Mouse (Mus musculus) thymus, postnatal 10 days (tissue): ENCODE data around the gene Ap2b1.
"Not testable (repeated sequence)": the region's sequence is repeated elsewhere in the genome, so short reads cannot be mapped to it uniquely, and the experiment has no call there.

Experiments used
- DNase-seq, 2 experiments: peaks; one replicate each; pipeline ENCODE4 v3.0.0; 2021; ENCODE audit warnings: low spot score in 2 of 2

Gene Ap2b1

DNA sequence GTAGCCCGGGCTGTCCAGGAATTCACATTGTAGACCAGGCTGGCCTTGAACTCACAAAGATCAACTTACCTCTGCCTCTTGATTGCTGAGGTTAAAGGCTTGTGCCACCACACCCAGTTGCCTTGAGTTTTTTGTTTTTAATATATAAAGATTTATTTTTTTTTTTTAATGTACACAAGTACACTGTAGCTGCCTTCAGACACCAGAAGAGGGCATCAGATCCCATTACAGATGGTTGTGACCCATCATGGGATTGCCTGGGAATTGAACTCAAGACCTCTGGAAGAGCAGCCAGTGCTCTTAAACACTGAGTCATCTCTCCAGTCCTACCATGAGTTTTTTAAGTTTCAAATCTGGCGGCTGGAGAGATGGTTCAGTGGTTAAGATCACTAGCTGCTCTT is 2.6 kb downstream of the Ap2b1 start:
- DNase-seq = no peak

DNA sequence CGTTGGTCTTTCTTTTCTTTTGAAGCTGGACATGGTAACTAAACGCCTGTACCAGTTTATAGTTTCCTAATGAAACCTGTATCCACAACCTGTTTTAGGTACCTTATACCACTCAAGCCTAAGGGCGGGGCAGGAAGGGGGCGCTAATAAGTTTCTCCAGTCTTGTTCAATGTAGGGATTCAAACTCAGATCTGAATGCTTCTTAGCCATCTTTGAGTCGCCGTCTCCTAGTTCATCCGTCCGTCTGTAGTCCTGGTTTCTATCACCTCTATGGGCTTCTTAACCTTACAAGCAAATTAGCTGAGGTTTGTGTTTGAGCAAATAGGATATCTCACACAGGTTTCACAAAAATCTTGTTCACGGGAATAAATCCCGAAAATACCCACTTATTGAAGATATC is 3.3 kb downstream of the Ap2b1 start:
- peak; percentile 29 to 47 for DNase-seq

DNA sequence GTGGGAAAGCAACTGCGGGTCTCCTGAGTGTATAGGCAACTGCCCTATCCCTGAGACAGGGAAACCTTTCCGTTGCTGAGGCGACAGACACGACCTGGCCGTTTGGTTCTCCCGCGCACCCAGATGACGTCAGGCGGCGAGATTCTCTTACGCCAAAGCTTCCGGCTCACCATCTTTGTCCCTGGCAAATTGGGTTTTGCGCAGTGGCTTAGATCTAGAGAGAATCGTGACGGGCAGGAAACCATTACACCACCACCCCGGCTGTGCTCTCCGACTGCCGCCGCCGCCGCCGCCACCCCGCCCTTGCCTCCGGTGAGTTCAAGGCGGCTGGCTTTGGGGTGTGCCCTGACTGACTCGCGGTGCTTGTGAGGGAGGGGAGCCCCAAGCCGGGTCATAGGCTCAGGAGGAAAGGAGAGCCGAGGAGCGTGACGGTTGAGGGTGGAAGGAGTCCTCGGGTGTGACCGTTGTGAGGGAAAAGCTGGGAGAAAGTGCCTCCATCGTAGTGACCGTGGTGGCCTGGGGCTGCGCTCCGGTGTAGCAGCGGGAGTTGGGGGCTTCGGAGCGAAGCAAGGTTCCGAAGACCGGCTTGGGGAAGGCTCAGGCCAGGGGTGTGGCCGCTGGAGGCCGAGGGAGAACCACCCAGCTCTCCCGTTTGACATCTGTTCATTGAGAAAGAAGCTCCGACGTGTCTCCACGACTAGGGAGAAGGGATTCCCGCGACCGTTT is 3.9 kb downstream of the Ap2b1 start, which contains the start of gene Pex12:
Gene Pex12, minus strand, starts transcription at position 61 of the 726 bp plus-strand sequence.
- DNase-seq = peak; percentile 94 to 96

DNA sequence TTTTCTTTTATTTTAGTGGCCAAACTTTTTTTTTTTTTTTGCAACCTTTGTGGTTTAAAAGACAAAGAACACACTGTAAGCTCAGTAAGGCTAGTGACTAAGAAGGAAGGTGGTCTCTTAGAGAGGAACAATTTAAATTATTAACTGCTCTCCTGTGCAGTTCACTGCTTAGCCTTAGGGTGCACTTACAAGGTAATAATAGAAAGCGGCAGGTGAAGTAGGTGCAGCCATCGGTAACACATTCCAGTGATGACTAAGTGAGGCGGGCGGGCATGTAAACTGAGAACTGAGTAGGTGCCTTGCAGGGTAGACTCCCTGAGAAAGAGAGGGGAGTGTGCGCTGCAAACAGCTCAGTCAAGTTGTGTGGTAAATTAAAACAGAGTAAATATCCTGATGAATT is 4.9 kb downstream of the Ap2b1 start:
- no peak for DNase-seq

DNA sequence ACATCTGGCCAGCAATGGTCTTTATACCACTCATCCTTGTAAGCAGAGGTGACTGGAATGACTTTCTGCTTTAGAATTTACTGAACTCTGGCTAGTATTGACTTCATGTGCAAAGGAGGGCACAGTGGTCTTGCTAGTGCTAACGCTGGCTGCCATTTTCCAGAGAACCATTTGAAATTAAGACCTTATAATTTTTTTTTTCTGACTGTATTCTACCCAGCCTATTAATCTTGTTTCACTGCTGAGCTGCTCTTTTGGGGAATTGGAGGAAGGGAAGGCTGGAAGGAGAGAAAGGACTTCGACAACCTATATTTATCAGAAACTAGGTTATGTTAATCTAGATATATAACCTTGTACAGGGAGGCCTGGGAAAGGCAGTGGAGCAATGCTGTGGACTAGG is 5.7 kb downstream of the Ap2b1 start:
- DNase-seq = no peak

DNA sequence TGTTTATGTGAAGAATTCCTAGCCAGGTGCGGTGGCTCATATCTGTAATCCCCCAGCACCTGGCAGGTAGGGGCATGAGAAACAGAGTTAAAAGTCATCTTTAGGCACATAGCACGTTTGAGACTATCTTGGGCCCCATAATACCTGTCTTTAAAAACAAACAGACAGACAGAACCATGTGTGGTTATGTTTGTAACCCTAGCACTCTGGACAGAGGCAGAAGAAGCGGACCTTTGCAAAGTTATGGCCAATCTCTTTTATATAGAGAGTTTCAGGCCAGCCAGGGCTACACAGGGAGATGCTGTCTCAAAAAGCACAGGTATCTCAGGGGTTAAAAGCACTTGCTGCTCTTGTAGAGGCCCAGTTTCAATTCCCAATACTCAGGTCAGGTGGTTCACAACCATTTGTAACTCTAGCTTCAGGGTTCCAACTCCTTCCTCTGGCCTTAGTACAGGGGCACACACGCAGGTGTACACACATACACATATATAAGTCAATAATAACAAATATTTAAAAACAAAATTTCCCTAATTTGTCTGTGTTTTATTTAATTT is 8.0 kb downstream of the Ap2b1 start:
- DNase-seq = no peak

DNA sequence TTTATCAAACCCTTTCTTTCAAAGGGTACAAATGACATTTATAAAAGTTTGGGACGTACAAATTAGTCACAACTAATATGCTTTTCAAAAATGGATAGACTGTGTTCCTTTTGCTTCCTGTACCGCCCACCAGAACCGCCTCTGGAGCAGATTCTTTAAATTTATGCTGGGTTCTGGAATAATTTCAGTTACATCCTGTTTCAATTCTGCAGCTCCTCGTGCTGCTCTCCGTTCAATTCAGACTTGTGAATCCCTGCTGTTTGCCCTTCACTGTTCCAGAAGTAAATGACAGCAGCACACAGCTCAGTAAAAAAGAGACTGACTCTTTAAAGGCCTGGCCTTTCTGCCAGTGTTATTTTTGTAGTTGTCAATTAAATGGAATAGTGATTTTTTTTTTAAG is 13.6 kb downstream of the Ap2b1 start:
- no peak for DNase-seq

DNA sequence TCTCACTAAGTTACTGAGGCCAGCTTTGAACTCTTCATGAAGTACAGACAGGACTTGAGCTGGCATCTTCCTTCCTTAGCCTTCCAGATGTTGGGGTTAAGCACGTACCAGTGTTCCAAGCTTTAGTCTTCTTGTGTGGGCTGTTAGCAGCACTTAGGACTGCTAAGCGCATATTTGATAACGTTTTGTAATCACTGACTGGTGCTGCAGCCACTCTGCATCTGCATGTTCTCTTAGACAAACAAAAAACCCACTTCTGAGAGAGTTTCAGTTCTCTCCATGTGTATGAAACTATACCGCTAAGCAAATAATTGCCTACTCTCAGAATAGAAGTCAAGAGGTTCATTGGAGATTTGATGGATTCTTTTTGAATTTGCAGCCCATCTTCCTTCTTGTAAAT is 20.2 kb downstream of the Ap2b1 start:
- DNase-seq = no peak

DNA sequence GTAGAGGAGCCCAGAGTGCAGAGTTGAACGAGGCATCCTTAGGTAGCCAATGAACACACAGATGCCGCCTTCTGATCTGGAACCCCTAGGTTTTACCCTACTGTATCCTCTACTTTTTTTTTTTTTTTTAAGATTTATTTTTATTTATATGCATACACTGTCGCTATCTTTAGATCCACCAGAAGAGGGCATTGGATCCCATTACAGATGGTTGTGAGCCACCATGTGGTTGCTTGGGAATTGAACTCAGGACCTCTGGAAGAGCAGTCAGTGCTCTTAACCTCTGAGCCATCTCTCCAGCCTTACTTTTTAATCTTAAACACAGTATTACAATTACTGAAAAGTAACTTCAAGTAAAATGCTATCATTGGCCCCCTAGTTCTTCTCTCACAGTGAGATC is 27.9 kb downstream of the Ap2b1 start:
- DNase-seq = not testable (repeated sequence)

DNA sequence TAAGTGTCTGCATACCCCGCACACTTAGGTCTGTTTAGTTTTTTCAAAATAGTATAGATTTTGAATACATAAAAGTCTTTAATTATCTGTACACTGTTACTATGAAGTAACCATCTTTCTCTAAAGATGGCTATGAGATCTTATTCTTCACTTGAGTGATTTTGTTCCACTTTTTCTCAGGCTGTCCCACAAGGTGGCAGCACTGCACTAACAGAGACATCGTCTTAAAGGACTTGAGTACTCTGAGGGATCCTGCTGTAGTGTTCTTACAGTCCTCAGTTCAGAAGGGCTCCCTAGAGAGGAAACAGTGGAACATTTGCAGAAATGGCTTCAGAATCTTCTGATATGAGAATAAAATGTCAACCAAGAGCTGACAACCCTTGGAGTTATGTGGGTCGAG is 28.6 kb downstream of the Ap2b1 start:
- DNase-seq = peak; percentile 13 to 51

DNA sequence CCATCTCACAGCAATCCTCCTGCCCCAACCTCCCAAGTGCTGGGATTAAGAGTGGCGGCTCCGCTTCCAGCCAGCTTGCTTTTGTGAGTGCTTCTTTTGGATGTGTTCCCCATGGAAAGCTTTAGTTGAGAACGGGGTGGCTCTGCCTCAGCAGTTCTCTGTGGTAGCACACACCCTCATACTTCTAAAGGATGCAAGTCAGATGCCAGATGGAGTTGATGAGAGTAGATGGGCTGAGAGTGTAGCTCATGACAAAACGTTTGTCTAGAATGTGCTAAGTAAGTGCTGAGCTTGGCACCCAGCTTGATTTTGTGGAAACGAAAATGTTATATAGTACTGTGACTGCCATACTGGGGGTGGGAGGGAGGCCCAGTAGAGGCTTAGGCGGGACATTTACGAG is 37.0 kb downstream of the Ap2b1 start:
- no peak for DNase-seq

DNA sequence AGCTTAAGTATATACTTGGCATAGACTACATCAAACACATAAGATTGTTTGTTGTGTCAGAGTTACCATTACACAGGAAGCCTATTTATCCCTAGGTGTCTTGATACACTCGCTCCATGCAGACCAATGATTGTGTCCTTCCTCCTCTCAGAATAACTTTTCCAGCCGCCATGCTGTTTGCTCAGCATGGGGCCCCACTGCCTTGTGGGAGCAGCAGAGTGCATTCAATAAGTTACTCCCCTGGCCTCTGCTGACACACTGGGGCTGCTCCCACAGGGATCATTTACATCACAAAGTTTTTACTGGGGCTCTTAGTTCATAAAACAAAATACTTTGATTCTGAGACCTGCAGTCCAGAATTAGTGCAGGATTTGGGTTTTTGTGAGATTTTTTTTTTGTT is 40.9 kb downstream of the Ap2b1 start:
- DNase-seq = no peak

DNA sequence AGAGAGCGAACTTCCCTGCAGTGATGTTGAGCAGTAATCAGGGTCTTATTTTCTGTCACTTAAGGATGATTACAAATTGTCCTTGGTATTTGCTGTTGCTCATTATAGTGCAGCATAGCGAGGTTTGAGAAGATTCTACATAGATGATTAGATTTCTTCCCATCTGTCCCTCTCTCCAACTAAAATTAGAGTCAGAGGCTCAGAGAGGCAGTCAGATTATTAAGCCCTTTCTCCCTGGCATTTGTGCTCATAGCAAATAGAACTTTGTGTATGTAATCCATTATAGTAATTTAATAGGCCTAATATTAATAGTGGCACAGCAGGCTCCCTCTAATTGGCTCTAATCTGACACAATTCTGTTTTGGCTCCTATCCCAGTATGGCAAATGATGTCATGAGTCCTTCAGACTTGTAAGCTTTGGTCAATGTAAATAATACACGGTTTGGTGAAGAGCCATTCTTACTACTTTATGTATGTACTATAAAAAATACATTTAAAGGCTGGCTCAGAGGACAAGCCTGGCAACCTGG is 43.0 kb downstream of the Ap2b1 start:
- no peak for DNase-seq

DNA sequence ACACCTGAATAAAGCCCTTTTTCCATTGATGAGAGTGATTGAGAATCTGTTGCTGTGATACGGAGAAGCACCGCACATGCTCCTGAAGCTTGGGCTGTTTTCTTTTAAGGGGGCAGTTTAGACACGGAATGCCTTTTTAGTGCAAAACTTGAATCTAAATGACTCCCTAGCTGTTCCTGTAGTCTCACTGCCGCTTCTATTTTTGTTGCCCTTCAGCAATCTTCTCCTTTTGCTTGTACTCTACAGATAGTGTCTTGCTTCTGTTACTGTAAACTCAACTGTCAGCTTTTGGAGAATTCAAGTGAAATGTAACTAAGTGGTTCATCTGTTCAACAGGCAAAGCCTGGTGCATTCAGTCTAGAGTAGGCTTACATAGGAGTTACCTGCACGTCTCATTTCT is 56.6 kb downstream of the Ap2b1 start:
- no peak for DNase-seq

DNA sequence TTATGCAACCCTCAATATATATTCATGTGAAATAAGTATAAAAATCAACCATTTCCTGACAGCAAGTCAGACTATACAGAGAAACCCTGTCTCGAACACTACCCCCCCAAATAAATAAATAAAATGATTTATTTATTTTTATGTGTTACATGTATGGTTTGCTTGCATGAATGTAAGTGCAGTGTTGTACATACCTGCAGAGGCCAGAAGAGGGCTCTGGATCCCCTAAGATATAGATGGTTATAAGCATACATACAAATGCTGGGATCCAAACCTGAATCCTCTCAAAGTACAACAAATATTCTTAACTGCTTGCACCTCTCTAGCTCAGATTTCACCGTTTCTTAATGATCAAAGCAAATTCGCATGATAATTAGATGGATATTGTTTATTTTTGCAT is 58.6 kb downstream of the Ap2b1 start:
- DNase-seq = peak in 1 of 2 experiments; percentile 11

DNA sequence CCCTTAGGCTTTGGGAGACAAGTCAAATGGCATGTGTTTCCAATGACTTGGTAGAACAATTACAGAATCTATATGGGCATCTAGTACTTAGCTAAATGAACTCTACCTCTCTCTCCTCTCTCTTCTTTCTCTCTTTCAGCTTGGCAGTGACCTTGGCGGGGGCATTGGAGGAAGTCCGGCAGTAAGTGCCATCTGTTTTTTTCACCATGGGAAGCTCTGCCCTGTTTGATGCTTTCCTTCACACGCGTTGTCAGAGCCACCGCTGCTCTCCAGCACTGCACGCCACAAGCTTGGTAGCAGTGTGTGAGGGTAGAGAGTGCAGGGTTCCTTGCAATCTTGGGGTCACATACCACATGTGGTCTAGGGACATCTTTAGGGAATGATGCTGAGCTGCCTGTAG is 65.8 kb downstream of the Ap2b1 start:
- no peak for DNase-seq

DNA sequence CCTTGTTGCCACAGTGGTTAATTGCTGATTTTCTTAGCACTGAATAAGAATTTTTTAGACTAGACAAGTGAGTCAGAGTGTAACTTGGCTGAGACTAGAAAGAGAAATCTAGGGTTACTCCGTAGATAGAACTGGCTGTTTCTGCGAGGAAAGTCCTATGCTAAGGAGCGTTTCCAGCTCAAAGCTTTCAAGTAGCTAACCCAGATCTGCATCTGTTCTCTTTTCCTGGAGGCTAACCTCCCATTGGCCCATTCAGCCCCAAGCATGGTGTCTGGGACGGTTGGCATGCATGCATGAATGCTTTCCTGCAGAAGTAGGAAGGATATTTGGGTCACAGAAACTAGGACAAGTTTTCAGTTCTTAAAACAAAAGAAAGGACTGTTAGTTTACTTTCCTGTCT is 72.4 kb downstream of the Ap2b1 start:
- DNase-seq = no peak

DNA sequence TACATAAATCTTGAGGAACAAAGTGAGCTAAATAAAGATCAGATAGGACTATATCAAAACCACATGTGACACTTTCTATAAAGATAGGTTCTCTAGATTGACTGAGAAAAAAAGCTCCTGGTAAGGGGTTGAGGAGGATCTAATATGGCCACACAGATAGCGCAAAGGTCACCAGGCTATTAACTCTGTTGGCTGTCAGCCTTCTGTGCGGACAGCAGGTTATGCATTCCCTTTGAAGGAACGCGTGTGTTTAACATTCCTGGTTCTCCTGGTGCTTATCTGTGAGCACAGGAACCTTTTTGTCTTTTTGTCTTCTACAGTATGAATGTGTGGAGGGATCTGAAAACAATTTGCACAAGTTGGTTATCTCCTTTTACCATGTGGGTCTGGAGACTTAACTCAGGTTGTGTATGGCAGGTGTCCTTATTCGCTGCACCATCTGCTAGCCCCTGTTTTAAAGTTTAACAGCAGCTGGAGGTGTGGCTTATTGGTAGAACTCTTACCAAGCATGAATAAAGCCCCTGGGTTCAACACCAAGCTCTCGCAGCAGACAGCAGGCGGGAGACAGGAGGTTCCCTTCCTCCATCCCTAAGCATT is 81.0 kb downstream of the Ap2b1 start:
- DNase-seq = no peak

DNA sequence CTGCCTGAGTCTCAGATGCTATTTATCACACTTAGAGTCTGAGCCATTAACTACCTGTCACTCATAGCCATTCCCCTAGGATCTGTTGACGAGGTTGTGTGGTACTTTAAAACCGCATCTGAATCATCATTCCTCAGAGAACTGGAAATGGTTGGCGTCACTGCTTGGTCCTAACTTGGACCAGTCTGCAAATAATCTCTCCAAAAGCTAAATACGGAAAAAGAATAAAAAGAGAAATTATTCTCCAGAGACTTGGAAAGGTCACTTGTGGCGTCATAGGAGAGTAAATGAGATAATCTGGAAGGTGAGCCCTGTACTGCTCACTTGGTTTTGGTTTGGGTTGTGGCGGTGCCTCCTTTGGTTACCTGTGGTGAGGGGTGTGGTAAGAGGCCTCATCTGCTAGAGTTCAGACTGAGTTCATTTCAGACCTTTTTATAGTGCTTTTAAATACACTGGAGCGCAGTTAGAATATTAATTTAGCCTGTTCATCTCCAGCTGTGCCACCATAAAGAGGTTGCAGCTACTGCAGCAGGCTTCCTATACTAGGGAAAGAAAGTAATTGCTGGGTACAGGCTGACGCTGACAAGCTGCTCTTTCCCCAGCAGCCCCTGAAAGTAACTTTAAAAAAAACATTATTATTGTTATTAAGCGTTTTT is 84.2 kb downstream of the Ap2b1 start:
- no peak for DNase-seq

DNA sequence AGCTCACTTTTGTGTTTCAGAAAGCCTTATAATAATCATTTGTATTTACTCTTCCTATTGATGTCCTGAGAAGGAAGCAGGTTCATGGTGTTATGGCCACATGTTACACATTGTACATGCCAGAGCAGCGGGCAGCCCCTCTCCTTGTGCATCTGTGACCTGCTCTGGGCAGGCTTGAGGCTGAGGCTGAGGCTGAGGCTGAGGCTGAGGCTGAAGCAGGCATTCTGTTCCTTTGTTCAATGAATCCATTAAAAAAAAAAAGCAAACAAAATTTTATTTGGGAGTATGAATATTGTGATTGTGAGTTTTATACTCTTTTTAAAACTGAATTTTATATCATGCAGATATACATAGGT is 84.7 kb downstream of the Ap2b1 start:
- DNase-seq = no peak

DNA sequence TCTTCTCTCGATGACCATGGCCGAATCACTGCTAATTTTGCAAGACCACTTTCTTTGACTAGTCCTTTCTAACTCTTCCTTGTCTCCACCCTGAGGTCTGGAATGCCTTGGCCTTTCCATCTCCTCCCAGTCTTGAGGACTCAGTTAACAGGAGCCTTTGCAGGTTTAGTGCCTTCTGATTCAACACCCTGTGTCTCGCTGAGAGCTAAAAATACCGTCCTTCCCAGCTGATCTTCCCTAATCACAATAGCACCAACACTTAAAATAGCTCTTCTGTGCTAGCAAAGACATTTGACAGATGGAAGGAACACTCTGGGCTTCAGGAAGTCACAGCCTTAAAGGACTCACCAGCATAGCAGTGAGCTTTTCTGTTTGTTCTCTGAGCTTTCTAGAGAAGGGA is 94.2 kb downstream of the Ap2b1 start:
- no peak for DNase-seq

DNA sequence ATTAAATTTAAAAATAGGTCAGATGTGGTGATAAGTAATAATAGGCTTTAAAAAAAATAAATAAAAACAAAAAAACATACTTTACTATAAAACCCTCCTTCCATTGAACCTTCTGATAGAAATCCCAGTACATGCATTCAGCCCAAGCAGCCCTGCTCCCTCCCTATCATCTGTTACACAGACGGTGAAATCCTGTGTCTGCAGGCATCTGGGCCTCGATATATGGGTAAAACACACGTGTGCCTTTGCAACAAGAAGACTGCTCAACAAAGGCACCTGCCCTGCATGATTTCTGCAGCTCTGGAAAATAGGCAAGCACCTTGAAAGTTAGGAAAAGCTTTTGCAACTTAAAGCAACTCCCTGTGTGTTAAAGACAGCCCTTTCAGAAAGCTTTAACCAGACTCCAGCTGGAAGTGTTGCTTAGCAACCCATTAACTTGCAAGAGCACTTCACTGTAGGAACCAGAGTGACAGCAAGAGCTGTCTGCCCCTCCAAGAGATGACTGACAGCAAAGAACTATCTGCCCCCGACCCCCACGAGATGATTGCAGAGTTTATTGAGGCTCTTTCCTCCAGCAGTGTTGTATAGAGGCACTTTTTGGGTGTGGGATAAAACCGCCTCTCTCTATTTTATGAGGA is 96.1 kb downstream of the Ap2b1 start:
- DNase-seq = no peak
